Comparison of ENCODE assay signal across 18 mouse cellular contexts in genomic region chr8:91234097-91234496, GRCm38 (mm10).
"Had no signal": no experiment of that assay in that cellular context is flagged by ENCODE, and none has a peak within 500 bp of the region (broad histone marks: within the 10 kb centered on the region; RNA-seq: fewer than 3 reads in every experiment).

No protein-coding gene starts in this region.

- H3K27ac ChIP-seq: liver, embryonic 12.5 days; liver, embryonic 14.5 days; midbrain, embryonic 10.5 days; neural tube, embryonic 13.5 days; neural tube, embryonic 15.5 days had no signal

- H3K9ac ChIP-seq: liver, embryonic 12.5 days; liver, embryonic 14.5 days; lung, embryonic 14.5 days; neural tube, embryonic 13.5 days; neural tube, embryonic 15.5 days had no signal

- H3K4me1 ChIP-seq: liver, embryonic 12.5 days; midbrain, embryonic 10.5 days; neural tube, embryonic 15.5 days had no signal

- H3K4me2 ChIP-seq: liver, embryonic 12.5 days; lung, embryonic 14.5 days; neural tube, embryonic 13.5 days; neural tube, embryonic 15.5 days had no signal

- DNase-seq: lung, adult 18-20 months; lung, embryonic 14.5 days; lung, postnatal 10 days; lung, postnatal 4 days; retina, postnatal 1 day; right cerebral cortex, adult 18-20 months; right cerebral cortex, postnatal 25 days; right cerebral cortex, postnatal 4 days; spleen, adult 18-20 months; thymus, adult 18-20 months; thymus, postnatal 14 days; thymus, postnatal 36 days had no signal

- H3K4me3 ChIP-seq: liver, embryonic 12.5 days; midbrain, embryonic 10.5 days; myocyte; neural tube, embryonic 13.5 days; neural tube, embryonic 15.5 days had no signal

- H3K27me3 ChIP-seq: liver, embryonic 12.5 days; neural tube, embryonic 13.5 days; neural tube, embryonic 15.5 days had no signal

- ATAC-seq: liver, embryonic 12.5 days had no signal

- H3K9me3 ChIP-seq: liver, embryonic 12.5 days; midbrain, embryonic 10.5 days; neural tube, embryonic 13.5 days; neural tube, embryonic 15.5 days had no signal
